Mouse (Mus musculus) CH12.LX (cell line): ENCODE measurements around the gene Psma7. TPM values are rescaled to one million over a fixed set of nuclear protein-coding genes. Genes with fewer than 3 reads are reported as not detected.

ENCODE experiments used
- DNase-seq: peaks from one replicate; pipeline ENCODE4 v3.0.0-alpha.2; 2013; ENCODE audit errors: extremely low read depth
- H3K27ac ChIP-seq: 2 replicates; pipeline ENCODE4 v1.5.1; 2012; ENCODE audit warnings: low read depth, mild to moderate bottlenecking, control low read depth, moderate library complexity; ENCODE audit not compliant: insufficient read depth
- H3K27me3 ChIP-seq: replicated peaks from 2 replicates; pipeline ENCODE3; 2012; ENCODE audit warnings: inconsistent platforms
- H3K36me3 ChIP-seq, 2 experiments: replicated peaks in 1 of 2; 2 replicates each; pipeline versions ENCODE3 to v1.6.1; 2012; ENCODE audit warnings: inconsistent platforms in 1 of 2, low read length in 1 of 2, mild to moderate bottlenecking in 1 of 2, mixed read lengths in 1 of 2, moderate library complexity in 1 of 2; ENCODE audit not compliant: control insufficient read depth in 1 of 2, insufficient read depth in 1 of 2
- H3K4me1 ChIP-seq, 2 experiments: 2 replicates each; pipeline ENCODE4 v1.6.1; 2012; ENCODE audit warnings: inconsistent platforms in 1 of 2, moderate library complexity in 1 of 2; ENCODE audit not compliant: insufficient read depth in 2 of 2, control insufficient read depth in 1 of 2
- H3K4me2 ChIP-seq: 2 replicates; pipeline ENCODE4 v1.6.1; 2012; ENCODE audit warnings: low read depth, mild to moderate bottlenecking, control low read depth; ENCODE audit not compliant: poor library complexity, insufficient read depth, severe bottlenecking
- H3K4me3 ChIP-seq, 3 experiments: fragments of 150-350 bp in 1 of 3; sonication (generic) in 1 of 3; replicated peaks in 1 of 3; 2 replicates each; pipeline versions ENCODE3 to v1.5.1; 2011 to 2012; ENCODE audit warnings: low read depth in 2 of 3, low read length in 2 of 3, mild to moderate bottlenecking in 2 of 3, moderate library complexity in 2 of 3, control low read depth in 1 of 3, improper control_type of control experiment in 1 of 3, inconsistent platforms in 1 of 3, mixed read lengths in 1 of 3; ENCODE audit not compliant: poor library complexity in 1 of 3
- H3K79me2 ChIP-seq: replicated peaks from 2 replicates; pipeline ENCODE4 v1.6.1; 2012; ENCODE audit warnings: mild to moderate bottlenecking, moderate library complexity; ENCODE audit not compliant: control insufficient read depth, poor library complexity, insufficient read depth, severe bottlenecking; ENCODE audit errors: extremely low read depth
- H3K9ac ChIP-seq: 2 replicates; pipeline ENCODE4 v1.6.1; 2012; ENCODE audit warnings: low read depth, mild to moderate bottlenecking, control low read depth, moderate library complexity; ENCODE audit not compliant: insufficient read depth
- H3K9me3 ChIP-seq: replicated peaks from 2 replicates; pipeline ENCODE3; 2012; ENCODE audit warnings: low read length, inconsistent platforms, mixed read lengths
- BHLHE40 ChIP-seq: IDR thresholded peaks from 2 replicates; pipeline ENCODE4 v1.6.1; 2011; ENCODE audit warnings: mild to moderate bottlenecking, low read depth, low read length, improper control_type of control experiment
- CHD2 ChIP-seq: IDR thresholded peaks from 2 replicates; pipeline ENCODE4 v1.6.1; 2011; ENCODE audit warnings: low read length, improper control_type of control experiment
- CTCF ChIP-seq, 2 experiments: IDR thresholded peaks in 1 of 2; conservative IDR thresholded peaks in 1 of 2; 2 replicates each; pipeline ENCODE4 v1.5.1; 2011 to 2012; ENCODE audit warnings: low read depth in 2 of 2, low read length in 2 of 2, improper control_type of control experiment in 1 of 2, inconsistent platforms in 1 of 2, mild to moderate bottlenecking in 1 of 2, moderate library complexity in 1 of 2
- ELF1 ChIP-seq: IDR thresholded peaks from 2 replicates; pipeline ENCODE4 v1.6.1; 2014; ENCODE audit warnings: low read depth, mild to moderate bottlenecking, inconsistent platforms, low read length, improper control_type of control experiment
- HCFC1 ChIP-seq: IDR thresholded peaks from 2 replicates; pipeline ENCODE4 v1.6.1; 2012; ENCODE audit warnings: low read depth, mild to moderate bottlenecking, inconsistent platforms, low read length, improper control_type of control experiment
- IRF4 ChIP-seq: IDR thresholded peaks from 2 replicates; pipeline ENCODE4 v1.6.1; 2014; ENCODE audit warnings: low read depth, mild to moderate bottlenecking, inconsistent platforms, low read length, improper control_type of control experiment
- JUND ChIP-seq: conservative IDR thresholded peaks from 2 replicates; pipeline ENCODE4 v1.6.1; 2011; ENCODE audit warnings: low read depth, low read length, improper control_type of control experiment
- MEF2A ChIP-seq: IDR thresholded peaks from 2 replicates; pipeline ENCODE4 v1.6.1; 2014; ENCODE audit warnings: low read depth, mild to moderate bottlenecking, inconsistent platforms, low read length, improper control_type of control experiment, borderline replicate concordance
- NELFE ChIP-seq: IDR thresholded peaks from 2 replicates; pipeline ENCODE4 v1.6.1; 2011; ENCODE audit warnings: low read depth, low read length, improper control_type of control experiment
- PAX5 ChIP-seq: IDR thresholded peaks from 2 replicates; pipeline ENCODE4 v1.6.1; 2012; ENCODE audit warnings: low read length, inconsistent platforms, mixed read lengths
- POLR2A ChIP-seq: IDR thresholded peaks from 2 replicates; pipeline ENCODE4 v1.6.1; 2011; ENCODE audit warnings: low read depth, mild to moderate bottlenecking, improper control_type of control experiment, low read length
- RCOR1 ChIP-seq: conservative IDR thresholded peaks from 2 replicates; pipeline ENCODE4 v1.6.1; 2012; ENCODE audit warnings: low read depth, mild to moderate bottlenecking, inconsistent platforms, low read length, improper control_type of control experiment
- SIN3A ChIP-seq: IDR thresholded peaks from 2 replicates; pipeline ENCODE4 v1.6.1; 2012; ENCODE audit warnings: low read length, improper control_type of control experiment, inconsistent platforms
- TBP ChIP-seq: conservative IDR thresholded peaks from 2 replicates; pipeline ENCODE4 v1.6.1; 2011; ENCODE audit warnings: low read depth, low read length, improper control_type of control experiment
- UBTF ChIP-seq: IDR thresholded peaks from 2 replicates; pipeline ENCODE4 v1.6.1; 2012; ENCODE audit warnings: low read depth, mild to moderate bottlenecking, inconsistent platforms, low read length, improper control_type of control experiment, moderate library complexity
- ZMIZ1 ChIP-seq: IDR thresholded peaks from 2 replicates; pipeline ENCODE4 v1.6.1; 2012; ENCODE audit warnings: low read depth, mild to moderate bottlenecking, inconsistent platforms, low read length, improper control_type of control experiment
- ZNF384 ChIP-seq: IDR thresholded peaks from 2 replicates; pipeline ENCODE4 v1.6.1; 2012; ENCODE audit warnings: low read depth, low read length, improper control_type of control experiment, inconsistent platforms
- dilution Hi-C: fragments of 300-500 bp; cut with MboI; formaldehyde crosslinking; loops from 2 replicates; pipeline ENCODE4 v1.14.3; 2020; ENCODE audit warnings: low sequenced_read_pairs; ENCODE audit not compliant: extremely low pct_unique_long_range_greater_than_20kb, extremely low pct_ligation_motif_present
- in situ Hi-C: fragments of 300-500 bp; cut with MboI; formaldehyde crosslinking; loops from 3 replicates; pipeline ENCODE4 v1.14.3; 2019; ENCODE audit warnings: low sequenced_read_pairs, low pct_ligation_motif_present, low pct_unique_long_range_greater_than_20kb, mixed read lengths
- polyA plus RNA-seq: library from polyadenylated mRNA; unstranded; fragments of >175 nt; gene quantifications from 2 replicates; pipeline ENCODE4 v1.2.1, GENCODE M21; 2012; ENCODE audit warnings: low read depth; ENCODE audit not compliant: insufficient read length
- total RNA-seq, 2 experiments: library from RNA; depleted of rRNA; stranded (reverse); fragments of 300-350 nt in 1 of 2; fragments of >200 nt in 1 of 2; gene quantifications; 2 replicates each; pipeline ENCODE4 v1.2.3; 2012 to 2014

The Psma7 gene
- total and polyA plus RNA-seq, 3 experiments = 443 to 569 (median 466) TPM

DNA sequence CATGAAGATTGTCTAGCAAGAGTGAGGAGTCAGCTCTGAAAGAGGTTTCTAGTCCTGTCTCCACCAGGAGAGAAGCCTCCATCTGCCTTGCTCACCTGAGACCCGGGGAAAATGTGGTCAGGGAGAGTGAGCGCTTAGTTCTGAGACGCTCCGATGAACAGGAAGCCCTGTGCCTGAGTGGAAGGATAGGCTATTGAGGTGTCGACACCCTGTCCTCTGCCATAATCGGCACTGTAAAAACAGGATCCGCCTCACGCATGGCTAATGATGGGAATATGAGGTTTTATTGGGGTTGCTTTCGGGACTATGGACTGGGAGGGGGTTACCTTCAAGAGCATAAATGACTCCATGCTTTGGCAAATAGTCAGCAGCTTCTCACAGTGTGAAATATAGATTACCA, 23.7 kb downstream of the Psma7 start:
- dilution Hi-C loops = no loop called here
- H3K36me3 ChIP-seq = no peaks in the 10 kb centered on the region
- H3K27ac ChIP-seq = no peak overlapping the region
- no peaks in the 10 kb centered on the region for H3K79me2 ChIP-seq
- in situ Hi-C loops = loop anchor here (5.0 kb wide), 1 partner anchor 36 kb away; no protein-coding TSS in a partner anchor
- H3K9ac ChIP-seq = no peak overlapping the region
- no peaks in the 10 kb centered on the region for H3K4me1 ChIP-seq
- peaks cover 88% of the 10 kb centered on the region for H3K27me3 ChIP-seq
- H3K4me2 ChIP-seq = no peak overlapping the region
- TF ChIP-seq POLR2A (no peak), NELFE (no peak), PAX5 (no peak), CHD2 (no peak), ZMIZ1 (no peak), MEF2A (no peak), JUND (no peak), SIN3A (no peak), UBTF (no peak), TBP (no peak)
- TF ChIP-seq, all 38 proteins: peak for 0
- H3K9me3 ChIP-seq = no peaks in the 10 kb centered on the region
- DNase-seq = no peak
- H3K4me3 ChIP-seq = no peak overlapping the region

DNA sequence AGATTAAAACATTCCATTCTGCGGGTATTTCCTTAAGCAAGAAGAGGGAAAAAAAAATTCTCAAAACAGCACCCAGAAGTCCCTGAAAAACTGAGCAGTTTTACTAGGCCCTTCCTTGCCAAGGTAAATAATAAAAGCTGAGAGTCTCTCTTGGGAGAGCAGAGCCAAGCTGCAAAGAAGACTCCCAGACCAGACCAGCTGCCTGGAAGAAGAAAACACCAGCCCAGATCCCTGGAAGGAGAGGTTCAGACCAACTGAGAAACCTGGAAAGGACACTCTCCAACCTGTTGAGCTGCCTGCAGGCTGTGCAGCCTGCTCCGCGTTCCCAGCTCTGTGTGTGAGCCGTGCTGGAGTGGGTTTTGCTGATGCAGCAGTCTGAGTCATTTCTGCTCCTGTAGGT, 24.6 kb downstream of the Psma7 start:
- H3K4me3 ChIP-seq = no peak overlapping the region
- H3K4me1 ChIP-seq = no peaks in the 10 kb centered on the region
- TF ChIP-seq RCOR1 (no peak), BHLHE40 (no peak), ELF1 (no peak), ZMIZ1 (no peak), HCFC1 (no peak), CTCF (conservative IDR thresholded peaks at IDR 0.05 in 1 of 2, IDR thresholded peaks at IDR 0.05 in 1 of 2; ENCODE audit: low read depth in 2 of 2, low read length in 2 of 2) (no peak), POLR2A (no peak), IRF4 (no peak), ZNF384 (no peak)
- TF ChIP-seq, all 38 proteins: peak for 0
- Histone ChIP-seq H3K27me3 (peaks cover 83% of the 10 kb centered on the region), H3K36me3 (no peaks in the 10 kb centered on the region), H3K27ac (no peak overlapping the region), H3K9me3 (no peaks in the 10 kb centered on the region), H3K4me2 (no peak overlapping the region), H3K9ac (no peak overlapping the region), H3K79me2 (no peaks in the 10 kb centered on the region)
- dilution Hi-C loops = no loop called here
- in situ Hi-C loops = loop anchor here (5.0 kb wide), 1 partner anchor 35 kb away; no protein-coding TSS in a partner anchor
- DNase-seq = no peak
